Mouse (Mus musculus) intestine, embryonic 16.5 days (tissue): ENCODE results near the gene Olig1. TPM values are rescaled to one million over a fixed set of nuclear protein-coding genes. Genes with fewer than 3 reads are reported as not detected.

ENCODE experiments used
- ATAC-seq: fragments of 200-750 bp; cut with Nextera tagmentation; 2 replicates; pipeline ENCODE4 v1.8.0; 2017; ENCODE audit warnings: moderate TSS enrichment, moderate library complexity
- H3K27ac ChIP-seq: fragments of 300-500 bp; sonication (generic); 2 replicates; pipeline ENCODE4 v1.5.1; 2014; ENCODE audit warnings: mild to moderate bottlenecking, low read length
- H3K27me3 ChIP-seq: fragments of 300-500 bp; sonication (generic); replicated peaks from 2 replicates; pipeline ENCODE4 v1.6.1; 2014; ENCODE audit warnings: low read length, control low read depth, mixed read lengths; ENCODE audit not compliant: control insufficient read depth, insufficient read depth
- H3K36me3 ChIP-seq: fragments of 300-500 bp; sonication (generic); 2 replicates; pipeline ENCODE4 v1.6.1; 2014; ENCODE audit warnings: low read length, control low read depth; ENCODE audit not compliant: control insufficient read depth, insufficient read depth
- H3K4me1 ChIP-seq: fragments of 300-500 bp; sonication (generic); 2 replicates; pipeline ENCODE4 v1.6.1; 2014; ENCODE audit warnings: low read length, control low read depth, mixed read lengths; ENCODE audit not compliant: control insufficient read depth, insufficient read depth
- H3K4me2 ChIP-seq: fragments of 300-500 bp; sonication (generic); 2 replicates; pipeline ENCODE4 v1.6.1; 2014; ENCODE audit warnings: low read depth, low read length, control low read depth
- H3K4me3 ChIP-seq: fragments of 300-500 bp; sonication (generic); 2 replicates; pipeline ENCODE4 v1.5.1; 2014; ENCODE audit warnings: mild to moderate bottlenecking, low read length
- H3K9ac ChIP-seq: fragments of 300-500 bp; sonication (generic); 2 replicates; pipeline ENCODE4 v1.6.1; 2014; ENCODE audit warnings: low read depth, low read length
- H3K9me3 ChIP-seq: fragments of 300-500 bp; sonication (generic); 2 replicates; pipeline ENCODE4 v1.6.1; 2016; ENCODE audit warnings: low read length, control low read depth; ENCODE audit not compliant: control insufficient read depth
- WGBS: fragments of 180-500 bp; shearing (Covaris S2); extraction: QIAGEN DNeasy Blood & Tissue Kit; methylation state at CpG from one replicate; pipeline ENCODE4 v1.1.7; 2014; 5-methylcytosine and 5-hydroxymethylcytosine counted together
- polyA plus RNA-seq: library from polyadenylated mRNA; unstranded; fragments of >200 nt; fragmentation: Nextera tagmentation; extraction: Ambion mirVana; gene quantifications from 2 replicates; pipeline ENCODE4 v1.2.1, GENCODE M21; 2015

Gene Olig1
- polyA plus RNA-seq, 1 experiment from 2014 or later, result not detected

GRCm38 (mm10) chr16:91320608-91321007 lies 51.0 kb downstream of the Olig1 start:
- Histone ChIP-seq H3K4me2 (no peak overlapping the region), H3K27ac (no peak overlapping the region), H3K36me3 (no peaks in the 10 kb centered on the region), H3K4me3 (no peak overlapping the region), H3K27me3 (0 out of 2 replicates have a peak, but pooled peaks cover 2% of the 10 kb centered on the region), H3K9me3 (no peaks in the 10 kb centered on the region), H3K9ac (no peak overlapping the region), H3K4me1 (no peaks in the 10 kb centered on the region)
- WGBS, result 65% methylated on average over 15 of the region's 15 CpGs
- ATAC-seq, result no peak

Other genes with a start within 250 kb of the Olig1 start
- gene Paxbp1, start 225.2 kb upstream of the Olig1 start, polyA plus RNA-seq, result 33.4 and 35.9 TPM in 2 replicates
- 0.17 and 0.22 TPM in 2 replicates for gene 4932438H23Rik, start 174.7 kb upstream of the Olig1 start, polyA plus RNA-seq
- not detected in 2 replicates for gene Olig2, start 44.3 kb upstream of the Olig1 start, polyA plus RNA-seq
- gene Ifnar2, start 103.0 kb downstream of the Olig1 start, polyA plus RNA-seq, result 45.1 and 45.7 TPM in 2 replicates
- gene Gm21970, start 121.9 kb downstream of the Olig1 start, polyA plus RNA-seq, result not detected in 2 replicates
- 103 and 120 TPM in 2 replicates for gene Il10rb, start 136.4 kb downstream of the Olig1 start, polyA plus RNA-seq
- 39.4 and 39.5 TPM in 2 replicates for gene Ifnar1, start 215.5 kb downstream of the Olig1 start, polyA plus RNA-seq